12 mouse cellular contexts compared by ENCODE assay signal in the genomic region with DNA sequence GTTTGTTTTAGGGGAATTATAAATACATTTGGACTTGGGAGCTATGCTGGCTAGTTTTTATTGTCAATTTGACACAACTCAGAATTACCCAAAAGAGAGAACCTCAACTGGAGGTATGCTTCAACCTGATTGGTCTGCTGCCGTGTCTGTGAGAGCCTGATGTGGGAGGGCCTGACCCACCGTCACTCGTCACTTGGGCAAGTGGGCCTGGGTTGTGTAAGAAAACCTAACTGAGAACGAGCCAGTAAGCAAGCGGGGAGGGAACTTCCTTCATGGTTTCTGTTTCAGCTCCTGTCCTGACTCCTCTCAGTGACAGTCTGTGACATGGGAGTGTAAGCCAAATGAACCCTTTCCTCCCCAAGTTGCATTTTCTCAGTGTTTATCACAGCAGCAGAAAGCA. TPM values are rescaled to one million over a fixed set of nuclear protein-coding genes. Genes with fewer than 3 reads are reported as not detected.
DNase-seq lines count a peak whose midpoint lies in the region; ATAC-seq and TF ChIP-seq lines count a peak whose summit lies in the region.
"Had no signal": no experiment of that assay in that cellular context is flagged by ENCODE, and none has a peak within 500 bp of the region (broad histone marks: within the 10 kb centered on the region; RNA-seq: fewer than 3 reads in every experiment).

No protein-coding gene starts in this region.

- TF ChIP-seq CTCF in brain, embryonic 14.5 days (IDR thresholded peaks at IDR 0.05; ENCODE audit: borderline replicate concordance, extremely low read depth, insufficient read depth, insufficient read length), result no peak
- TF ChIP-seq CTCF in lung, embryonic 14.5 days (IDR thresholded peaks at IDR 0.05; ENCODE audit: low read depth), result no peak

- no peak overlapping the region for H3K27ac ChIP-seq in kidney, embryonic 15.5 days
- no peak overlapping the region for H3K27ac ChIP-seq in lung, embryonic 14.5 days (ENCODE audit: low read depth)
- H3K27ac ChIP-seq: embryonic facial prominence, embryonic 13.5 days; midbrain, embryonic 13.5 days had no signal

- no peaks in the 10 kb centered on the region for H3K27me3 ChIP-seq in kidney, embryonic 15.5 days
- H3K27me3 ChIP-seq in lung, embryonic 14.5 days (ENCODE audit: insufficient read depth, low read length), result no peaks in the 10 kb centered on the region
- H3K27me3 ChIP-seq: embryonic facial prominence, embryonic 13.5 days; midbrain, embryonic 13.5 days had no signal

- no peak overlapping the region for H3K4me3 ChIP-seq in kidney, embryonic 15.5 days (replicated peaks)
- no peak overlapping the region for H3K4me3 ChIP-seq in lung, embryonic 14.5 days (ENCODE audit: low read depth, low read length)
- H3K4me3 ChIP-seq: embryonic facial prominence, embryonic 13.5 days; midbrain, embryonic 13.5 days had no signal

- ATAC-seq in kidney, embryonic 15.5 days (replicated peaks; ENCODE audit: low FRiP score), result 0 out of 2 replicates have a peak, but pooled peaks have one; percentile 33
- 0 out of 2 replicates have a peak, but pooled peaks have one; percentile 33 for ATAC-seq in lung, embryonic 14.5 days (ENCODE audit: insufficient read depth)
- ATAC-seq: intestine, postnatal 0 days; midbrain, embryonic 13.5 days had no signal

- no peak for TF ChIP-seq POLR2A in brain, embryonic 14.5 days (IDR thresholded peaks at IDR 0.05; ENCODE audit: borderline replicate concordance, extremely low read depth, insufficient read depth, insufficient read length, poor library complexity, severe bottlenecking)

- intact Hi-C loops in gastrocnemius, postnatal 14 days (cut with DNase I; ENCODE audit: low total_unique reads), result no loop called here

- H3K4me1 ChIP-seq in kidney, embryonic 15.5 days, result no peaks in the 10 kb centered on the region
- 0 out of 2 replicates have a peak, but pooled peaks cover 4% of the 10 kb centered on the region for H3K4me1 ChIP-seq in lung, embryonic 14.5 days (ENCODE audit: insufficient read depth)
- H3K4me1 ChIP-seq: embryonic facial prominence, embryonic 13.5 days had no signal

- 38% methylated on average over 5 of the region's 5 CpGs for WGBS in kidney, embryonic 15.5 days
- WGBS in lung, embryonic 14.5 days, result 26% methylated on average over 5 of the region's 5 CpGs

- no peak overlapping the region for H3K4me2 ChIP-seq in kidney, embryonic 15.5 days
- H3K4me2 ChIP-seq in lung, embryonic 14.5 days, result no peak overlapping the region
- H3K4me2 ChIP-seq: embryonic facial prominence, embryonic 13.5 days; midbrain, embryonic 13.5 days had no signal

- no peak overlapping the region for H3K9ac ChIP-seq in kidney, embryonic 15.5 days
- no peak overlapping the region for H3K9ac ChIP-seq in lung, embryonic 14.5 days
- H3K9ac ChIP-seq: embryonic facial prominence, embryonic 13.5 days; midbrain, embryonic 13.5 days had no signal

- no peak for DNase-seq in kidney, adult 18-20 months
- DNase-seq in brain, embryonic 14.5 days (ENCODE audit: low read depth), result peak; percentile 30
- peak; percentile 27 for DNase-seq in lung, embryonic 14.5 days
- peak; percentile 26 to 43 for DNase-seq in natural killer cell, adult 2 months (ENCODE audit: low spot score in 2 of 2)
- DNase-seq in gastrocnemius, postnatal 14 days, result no peak
- DNase-seq in layer of hippocampus, adult 8-10 months (ENCODE audit: low spot score in 2 of 2), result no peak
- no peak for DNase-seq in right cerebral cortex, adult 2 months (ENCODE audit: low spot score in 2 of 2)
- DNase-seq: cerebellum, adult 18-20 months had no signal

- H3K36me3 ChIP-seq in kidney, embryonic 15.5 days, result no peaks in the 10 kb centered on the region
- no peaks in the 10 kb centered on the region for H3K36me3 ChIP-seq in lung, embryonic 14.5 days (ENCODE audit: insufficient read depth)
- H3K36me3 ChIP-seq: embryonic facial prominence, embryonic 13.5 days; midbrain, embryonic 13.5 days had no signal

- no peaks in the 10 kb centered on the region for H3K9me3 ChIP-seq in kidney, embryonic 15.5 days (replicated peaks)
- H3K9me3 ChIP-seq in lung, embryonic 14.5 days (ENCODE audit: low read depth, low read length), result no peaks in the 10 kb centered on the region
- H3K9me3 ChIP-seq: embryonic facial prominence, embryonic 13.5 days; midbrain, embryonic 13.5 days had no signal

RNA-seq across cellular contexts. Expression of a gene that starts 30.6 kb away (rescaled TPM):
- 4.1 and 4.3 TPM in 2 replicates for polyA plus RNA-seq in kidney, embryonic 15.5 days (2015; fragmentation: Nextera tagmentation; extraction: Ambion mirVana)
- 2.6 and 2.8 TPM in 2 replicates for polyA plus RNA-seq in brain, embryonic 14.5 days (2012; rRNA removed)
- 3.8 and 4.6 TPM in 2 replicates for polyA plus RNA-seq in lung, embryonic 14.5 days (2014; fragmentation: Nextera tagmentation; extraction: Ambion mirVana)
- 1 to 10 TPM; 2.7 to 3.6 TPM for total RNA-seq in gastrocnemius, postnatal 14 days (2021)
- 1 to 10 TPM; 7.8 to 8.6 (median 8.2) TPM for total RNA-seq in layer of hippocampus, adult 8-10 months (2022)

Comparison
In these comparisons a context has a peak if more than half of its experiments do, and no peak if none do; other contexts are left out.
1. DNase-seq: peak in brain, embryonic 14.5 days (single experiment), lung, embryonic 14.5 days (single experiment) and natural killer cell, adult 2 months (2 of 2); none in kidney, adult 18-20 months (single experiment), gastrocnemius, postnatal 14 days (single experiment), layer of hippocampus, adult 8-10 months (0 of 2) and right cerebral cortex, adult 2 months (0 of 2).